Mouse (Mus musculus) midbrain, embryonic 12.5 days (tissue): ENCODE results near the gene Npc2. TPM values are rescaled to one million over a fixed set of nuclear protein-coding genes. Genes with fewer than 3 reads are reported as not detected.

Experiments
- ATAC-seq: fragments of 200-750 bp; cut with Nextera tagmentation; 2 replicates; pipeline ENCODE4 v1.8.0; 2017; ENCODE audit warnings: low read depth, moderate TSS enrichment, moderate library complexity; ENCODE audit not compliant: low FRiP score
- H3K27ac ChIP-seq: fragments of 300-500 bp; sonication (generic); replicated peaks from 2 replicates; pipeline ENCODE4 v1.5.1; 2016; ENCODE audit warnings: mild to moderate bottlenecking
- H3K27me3 ChIP-seq: fragments of 300-500 bp; sonication (generic); 2 replicates; pipeline ENCODE4 v1.6.1; 2016; ENCODE audit warnings: mild to moderate bottlenecking
- H3K36me3 ChIP-seq: fragments of 300-500 bp; sonication (generic); 2 replicates; pipeline ENCODE4 v1.6.1; 2016
- H3K4me1 ChIP-seq: fragments of 300-500 bp; sonication (generic); 2 replicates; pipeline ENCODE4 v1.6.1; 2016
- H3K4me2 ChIP-seq: fragments of 300-500 bp; sonication (generic); replicated peaks from 2 replicates; pipeline ENCODE4 v1.6.1; 2016; ENCODE audit warnings: mild to moderate bottlenecking, moderate library complexity
- H3K4me3 ChIP-seq: fragments of 300-500 bp; sonication (generic); 2 replicates; pipeline ENCODE4 v1.5.1; 2016; ENCODE audit warnings: mild to moderate bottlenecking
- H3K9ac ChIP-seq: fragments of 300-500 bp; sonication (generic); replicated peaks from 2 replicates; pipeline ENCODE4 v1.6.1; 2016; ENCODE audit warnings: mild to moderate bottlenecking, moderate library complexity
- H3K9me3 ChIP-seq: fragments of 300-500 bp; sonication (generic); 2 replicates; pipeline ENCODE4 v1.6.1; 2016; ENCODE audit warnings: mild to moderate bottlenecking
- WGBS: fragments of 180-500 bp; shearing (Covaris S2); methylation state at CpG from one replicate; pipeline ENCODE4 v1.1.7; 2016; 5-methylcytosine and 5-hydroxymethylcytosine counted together
- polyA plus RNA-seq: library from polyadenylated mRNA; unstranded; fragments of >200 nt; fragmentation: Nextera tagmentation; extraction: Ambion mirVana; gene quantifications from 2 replicates; pipeline ENCODE4 v1.2.1, GENCODE M21; 2016

Npc2 gene
- polyA plus RNA-seq, 1 experiment from 2014 or later = 90.5 TPM

GRCm38 (mm10) chr12:84752131-84752977 lies 20.6 kb downstream of the Npc2 start:
- WGBS = 23% methylated on average over 14 of the region's 14 CpGs
- peak; percentile 70 for ATAC-seq
- Histone ChIP-seq H3K4me2 (peak overlapping the region; percentile 21), H3K27ac (peak overlapping the region; percentile 88), H3K36me3 (peaks cover 18% of the 10 kb centered on the region), H3K4me1 (peaks cover 33% of the 10 kb centered on the region), H3K27me3 (peaks cover 11% of the 10 kb centered on the region), H3K9me3 (no peaks in the 10 kb centered on the region), H3K9ac (no peak overlapping the region), H3K4me3 (no peak overlapping the region)

- Histone ChIP-seq H3K4me1 (peaks cover 39% of the 10 kb centered on the region), H3K4me3 (no peak overlapping the region)
- 88% methylated on average over 14 of the region's 14 CpGs for WGBS
These were observed 22.3 kb downstream of the Npc2 start for GRCm38 (mm10) chr12:84750661-84751060.

GRCm38 (mm10) chr12:84748134-84748533 lies 24.8 kb downstream of the Npc2 start:
- H3K9me3 ChIP-seq = no peaks in the 10 kb centered on the region
- no peaks in the 10 kb centered on the region for H3K36me3 ChIP-seq
- no peak overlapping the region for H3K27ac ChIP-seq
- H3K4me2 ChIP-seq = no peak overlapping the region
- peaks cover 24% of the 10 kb centered on the region for H3K4me1 ChIP-seq
- no peak overlapping the region for H3K4me3 ChIP-seq
- H3K9ac ChIP-seq = no peak overlapping the region
- 81% methylated on average over 3 of the region's 3 CpGs for WGBS
- ATAC-seq = no peak
- peaks cover 15% of the 10 kb centered on the region; the same call in 1 of the 2 replicates for H3K27me3 ChIP-seq

More at GRCm38 (mm10) chr12:84750661-84751060, 22.3 kb downstream of the Npc2 start:
- Histone ChIP-seq H3K27ac (no peak overlapping the region), H3K27me3 (peaks cover 15% of the 10 kb centered on the region), H3K9ac (no peak overlapping the region), H3K9me3 (no peaks in the 10 kb centered on the region), H3K36me3 (peaks cover 1% of the 10 kb centered on the region), H3K4me2 (no peak overlapping the region)
- ATAC-seq = no peak

- H3K4me3 ChIP-seq = no peak overlapping the region
- H3K9ac ChIP-seq = no peak overlapping the region
- H3K27me3 ChIP-seq = peaks cover 12% of the 10 kb centered on the region; the same call in 1 of the 2 replicates
- 0 out of 2 replicates have a peak, but pooled peaks cover 6% of the 10 kb centered on the region for H3K4me1 ChIP-seq
- H3K27ac ChIP-seq = no peak overlapping the region
- no peaks in the 10 kb centered on the region for H3K36me3 ChIP-seq
- no peak overlapping the region for H3K4me2 ChIP-seq
- 60% methylated on average over 4 of the region's 4 CpGs for WGBS
- ATAC-seq = no peak
- H3K9me3 ChIP-seq = no peaks in the 10 kb centered on the region
These were observed 27.3 kb downstream of the Npc2 start for GRCm38 (mm10) chr12:84745700-84746099.

GRCm38 (mm10) chr12:84743496-84743895 lies 29.5 kb downstream of the Npc2 start:
- H3K27ac ChIP-seq = no peak overlapping the region
- no peak for ATAC-seq
- 86% methylated on average over 10 of the region's 10 CpGs for WGBS
- H3K9ac ChIP-seq = no peak overlapping the region
- no peaks in the 10 kb centered on the region for H3K9me3 ChIP-seq
- H3K27me3 ChIP-seq = peaks cover 9% of the 10 kb centered on the region; the same call in 1 of the 2 replicates
- 0 out of 2 replicates have a peak, but pooled peaks cover 6% of the 10 kb centered on the region for H3K4me1 ChIP-seq
- H3K4me2 ChIP-seq = no peak overlapping the region
- H3K4me3 ChIP-seq = no peak overlapping the region
- H3K36me3 ChIP-seq = no peaks in the 10 kb centered on the region

- Histone ChIP-seq H3K4me3 (no peak overlapping the region), H3K27ac (no peak overlapping the region)
These were observed 39.6 kb downstream of the Npc2 start for GRCm38 (mm10) chr12:84733366-84733765.

GRCm38 (mm10) chr12:84728421-84728820 lies 44.5 kb downstream of the Npc2 start:
- ATAC-seq = no peak
- peaks cover 4% of the 10 kb centered on the region; the same call in 1 of the 2 replicates for H3K27me3 ChIP-seq
- 94% methylated on average over 10 of the region's 10 CpGs for WGBS
- H3K27ac ChIP-seq = no peak overlapping the region
- no peak overlapping the region for H3K4me3 ChIP-seq
- no peak overlapping the region for H3K4me2 ChIP-seq
- H3K9me3 ChIP-seq = no peaks in the 10 kb centered on the region
- no peak overlapping the region for H3K9ac ChIP-seq
- no peaks in the 10 kb centered on the region for H3K36me3 ChIP-seq
- no peaks in the 10 kb centered on the region for H3K4me1 ChIP-seq

More at GRCm38 (mm10) chr12:84733366-84733765, 39.6 kb downstream of the Npc2 start:
- Histone ChIP-seq H3K27me3 (peaks cover 4% of the 10 kb centered on the region; the same call in 1 of the 2 replicates), H3K9me3 (no peaks in the 10 kb centered on the region), H3K36me3 (no peaks in the 10 kb centered on the region), H3K4me2 (no peak overlapping the region), H3K9ac (no peak overlapping the region), H3K4me1 (peaks cover 4% of the 10 kb centered on the region; the same call in 1 of the 2 replicates)
- 83% methylated on average over 13 of the region's 13 CpGs for WGBS
- ATAC-seq = no peak

- Histone ChIP-seq H3K36me3 (no peaks in the 10 kb centered on the region), H3K27ac (no peak overlapping the region), H3K9me3 (no peaks in the 10 kb centered on the region), H3K4me1 (no peaks in the 10 kb centered on the region), H3K4me3 (no peak overlapping the region), H3K27me3 (no peaks in the 10 kb centered on the region), H3K4me2 (no peak overlapping the region), H3K9ac (no peak overlapping the region)
- 81% methylated on average over 5 of the region's 5 CpGs for WGBS
- ATAC-seq = no peak
These were observed 45.5 kb downstream of the Npc2 start for GRCm38 (mm10) chr12:84727434-84727833.

- Histone ChIP-seq H3K4me2 (no peak overlapping the region), H3K4me3 (no peak overlapping the region)
- WGBS = 65% methylated on average over 4 of the region's 4 CpGs
These were observed 46.0 kb downstream of the Npc2 start for GRCm38 (mm10) chr12:84726986-84727385.

GRCm38 (mm10) chr12:84726391-84726790 lies 46.6 kb downstream of the Npc2 start:
- H3K27ac ChIP-seq = no peak overlapping the region
- no peaks in the 10 kb centered on the region for H3K27me3 ChIP-seq
- no peak overlapping the region for H3K4me2 ChIP-seq
- ATAC-seq = no peak
- H3K36me3 ChIP-seq = no peaks in the 10 kb centered on the region
- WGBS = 93% methylated on average over 4 of the region's 4 CpGs
- no peak overlapping the region for H3K4me3 ChIP-seq
- no peaks in the 10 kb centered on the region for H3K4me1 ChIP-seq
- no peaks in the 10 kb centered on the region for H3K9me3 ChIP-seq
- no peak overlapping the region for H3K9ac ChIP-seq

More at GRCm38 (mm10) chr12:84726986-84727385, 46.0 kb downstream of the Npc2 start:
- H3K27me3 ChIP-seq = no peaks in the 10 kb centered on the region
- ATAC-seq = no peak
- H3K4me1 ChIP-seq = no peaks in the 10 kb centered on the region
- H3K9ac ChIP-seq = no peak overlapping the region
- no peaks in the 10 kb centered on the region for H3K36me3 ChIP-seq
- no peaks in the 10 kb centered on the region for H3K9me3 ChIP-seq
- H3K27ac ChIP-seq = no peak overlapping the region

GRCm38 (mm10) chr12:84718462-84719244 lies 54.3 kb downstream of the Npc2 start:
- H3K27me3 ChIP-seq = no peaks in the 10 kb centered on the region
- H3K36me3 ChIP-seq = no peaks in the 10 kb centered on the region
- no peak overlapping the region for H3K4me3 ChIP-seq
- 84% methylated on average over 9 of the region's 9 CpGs for WGBS
- H3K4me1 ChIP-seq = no peaks in the 10 kb centered on the region
- no peak for ATAC-seq
- no peak overlapping the region for H3K27ac ChIP-seq
- no peaks in the 10 kb centered on the region for H3K9me3 ChIP-seq
- no peak overlapping the region for H3K4me2 ChIP-seq
- H3K9ac ChIP-seq = no peak overlapping the region

GRCm38 (mm10) chr12:84714578-84714977 lies 58.4 kb downstream of the Npc2 start:
- H3K4me3 ChIP-seq = no peak overlapping the region
- ATAC-seq = no peak
- H3K4me1 ChIP-seq = no peaks in the 10 kb centered on the region
- no peak overlapping the region for H3K27ac ChIP-seq
- no peaks in the 10 kb centered on the region for H3K9me3 ChIP-seq
- H3K4me2 ChIP-seq = no peak overlapping the region
- no peaks in the 10 kb centered on the region for H3K27me3 ChIP-seq
- H3K36me3 ChIP-seq = no peaks in the 10 kb centered on the region
- no peak overlapping the region for H3K9ac ChIP-seq
- WGBS = 89% methylated on average over 6 of the region's 6 CpGs
